Mouse (Mus musculus) adrenal gland, postnatal 36 days (tissue): ENCODE data around the gene Inpp5a. TPM values are rescaled to one million over a fixed set of nuclear protein-coding genes. Genes with fewer than 3 reads are reported as not detected.

Source experiments
- DNase-seq, 2 experiments: peaks; one replicate each; pipeline ENCODE4 v3.0.0; 2021; ENCODE audit warnings: mixed read lengths in 1 of 2
- total RNA-seq, 2 experiments: library from RNA; stranded (reverse); gene quantifications; 2 replicates each; pipeline ENCODE4 v1.2.3; 2021

Gene Inpp5a
- total RNA-seq, 2 experiments from 2014 or later: 84.4 to 85.9 TPM

DNA sequence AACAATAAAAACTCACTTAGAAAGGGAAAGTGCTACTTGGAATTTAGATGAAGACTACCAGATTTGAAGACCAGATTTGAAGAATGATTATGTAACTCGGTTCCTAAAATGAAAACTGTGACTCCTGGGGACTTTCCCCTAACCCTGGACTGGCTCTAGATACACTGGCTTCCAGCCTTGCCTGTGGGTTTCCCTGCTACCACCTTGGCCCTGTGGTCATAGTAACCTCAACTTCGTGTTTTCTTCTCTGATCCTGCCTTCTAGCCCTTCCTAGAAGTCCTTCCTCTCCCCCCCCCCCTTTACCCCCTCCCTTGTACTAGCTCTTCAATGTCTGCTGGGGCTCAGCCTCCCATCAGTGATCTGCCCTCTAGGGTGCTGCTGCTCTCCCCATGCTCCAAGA, 87.8 kb downstream of the Inpp5a start:
- DNase-seq: no peak

- no peak for DNase-seq
Observed at GRCm38 (mm10) chr7:139477748-139478147, 88.8 kb downstream of the Inpp5a start.

- no peak for DNase-seq
Observed at GRCm38 (mm10) chr7:139479077-139479476, 90.2 kb downstream of the Inpp5a start.

DNA sequence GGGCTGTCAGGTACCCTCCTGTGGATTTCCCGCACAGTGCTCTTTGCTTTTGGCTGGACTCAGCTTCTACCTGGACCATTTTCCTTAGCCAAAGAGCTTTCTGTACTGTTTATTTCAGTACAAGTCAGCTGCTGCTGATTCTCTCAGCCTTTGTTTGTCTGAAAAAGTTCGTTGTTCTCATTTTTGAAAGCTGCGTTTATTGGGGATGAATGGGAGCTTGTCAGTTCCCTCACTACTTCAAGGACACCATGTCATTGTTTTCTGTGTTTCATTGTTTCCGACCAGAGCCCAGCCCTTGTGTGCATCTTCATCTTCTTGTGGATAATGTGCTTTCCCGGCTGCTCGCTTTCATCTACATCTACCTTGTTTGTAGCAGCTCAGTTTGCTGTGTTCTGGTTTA, 90.7 kb downstream of the Inpp5a start:
- no peak for DNase-seq

DNA sequence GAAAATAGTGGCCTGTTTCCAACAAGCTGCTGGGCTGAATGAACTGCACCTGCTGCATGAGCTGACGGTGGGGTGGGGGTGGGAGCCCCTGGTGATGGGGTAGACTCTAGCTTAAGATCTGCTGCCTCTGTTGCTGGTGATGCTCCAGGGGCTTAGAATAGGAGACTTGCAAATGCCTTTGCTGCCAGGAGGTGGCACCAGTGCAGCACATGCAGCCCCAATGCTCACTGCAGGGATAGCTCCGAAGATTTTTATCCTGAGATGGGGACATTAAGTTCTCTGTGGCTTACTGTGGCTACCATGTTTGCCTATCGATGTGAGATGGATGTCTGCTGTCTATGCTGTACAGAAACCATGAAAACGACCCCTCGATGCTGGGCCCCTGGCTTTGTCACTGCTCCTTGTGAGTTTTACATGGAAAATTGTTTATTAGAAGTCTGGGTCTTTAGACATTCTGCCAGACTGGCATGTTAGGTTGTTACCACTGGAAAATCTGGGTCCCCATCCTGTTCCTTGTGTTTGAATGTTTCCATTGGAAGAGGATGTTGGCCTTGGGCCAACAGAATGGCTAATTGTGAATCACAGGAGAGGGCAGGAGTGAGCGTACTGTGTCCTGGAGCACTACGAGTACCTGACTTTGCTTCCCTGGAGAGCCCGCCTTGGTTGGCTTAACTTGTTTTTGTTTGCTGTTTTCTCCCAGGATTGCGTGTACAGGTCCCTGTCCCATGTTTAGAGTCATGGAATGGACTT, 95.5 kb downstream of the Inpp5a start:
- DNase-seq: peak; percentile 57 to 64

DNA sequence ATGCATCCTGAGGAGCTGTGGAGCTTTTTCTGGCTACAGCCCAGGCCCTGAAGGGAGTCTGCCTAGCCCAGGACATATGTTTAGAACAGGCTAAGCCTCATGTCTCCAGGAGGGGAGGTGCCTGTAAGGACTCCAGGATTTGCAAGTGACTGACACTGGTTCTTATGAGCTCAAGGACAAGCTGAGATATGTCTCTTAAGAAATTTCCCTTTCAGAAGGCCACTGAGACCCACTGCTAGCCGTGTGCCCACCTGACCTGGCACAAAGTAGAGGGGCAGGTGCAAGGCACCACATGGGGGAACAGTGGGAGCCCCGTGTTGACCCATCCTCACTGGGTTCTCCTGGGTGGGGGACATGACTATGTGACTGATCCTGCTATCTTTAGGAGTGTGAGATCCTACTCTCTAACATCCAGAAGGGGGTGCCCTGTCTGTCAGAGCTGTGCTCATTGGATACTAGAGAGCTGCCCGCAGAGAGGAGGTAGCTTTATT, 100.9 kb downstream of the Inpp5a start:
- DNase-seq: no peak

DNA sequence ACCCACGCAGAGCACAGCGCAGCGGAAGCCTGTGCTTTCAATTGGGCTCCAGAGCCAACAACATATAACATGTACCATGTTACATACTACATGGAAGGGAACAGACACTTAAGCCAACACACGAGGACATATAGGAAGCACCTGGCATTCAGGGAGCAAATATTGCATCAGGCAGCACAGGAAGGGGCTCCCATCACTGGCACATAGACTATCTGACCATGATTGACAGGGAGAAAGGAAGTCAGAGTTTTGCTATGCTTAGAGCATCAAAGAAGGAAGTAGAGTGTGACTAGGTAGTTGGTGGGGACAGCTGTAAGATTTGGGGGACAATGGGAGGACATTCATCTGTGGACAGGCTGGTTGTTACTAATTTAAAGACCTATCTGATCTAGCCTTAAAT, 103.4 kb downstream of the Inpp5a start:
- no peak for DNase-seq

DNA sequence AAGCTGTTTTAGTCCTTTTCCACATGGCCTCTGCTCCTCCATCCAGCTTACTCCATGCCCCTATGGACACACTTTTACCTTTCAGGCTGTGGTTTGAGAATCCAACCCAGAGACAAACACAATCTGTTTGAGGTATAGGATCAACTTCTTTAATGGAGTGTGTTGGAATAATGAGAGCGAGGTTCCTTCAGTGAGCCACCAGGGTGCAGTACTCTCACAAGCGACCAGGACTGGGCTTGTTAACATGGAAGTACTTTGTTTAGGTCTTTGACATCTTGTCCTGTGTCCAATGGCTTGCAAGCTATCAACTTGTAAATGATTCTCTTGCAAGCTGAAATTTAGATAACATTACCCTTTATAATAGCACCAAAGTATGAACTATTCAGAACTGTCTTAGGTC, 104.0 kb downstream of the Inpp5a start:
- DNase-seq: no peak

GRCm38 (mm10) chr7:139495791-139496190, 106.9 kb downstream of the Inpp5a start:
- DNase-seq: no peak

GRCm38 (mm10) chr7:139498038-139498625, 109.2 kb downstream of the Inpp5a start:
- no peak for DNase-seq

GRCm38 (mm10) chr7:139504064-139504463, 115.2 kb downstream of the Inpp5a start:
- no peak for DNase-seq

DNA sequence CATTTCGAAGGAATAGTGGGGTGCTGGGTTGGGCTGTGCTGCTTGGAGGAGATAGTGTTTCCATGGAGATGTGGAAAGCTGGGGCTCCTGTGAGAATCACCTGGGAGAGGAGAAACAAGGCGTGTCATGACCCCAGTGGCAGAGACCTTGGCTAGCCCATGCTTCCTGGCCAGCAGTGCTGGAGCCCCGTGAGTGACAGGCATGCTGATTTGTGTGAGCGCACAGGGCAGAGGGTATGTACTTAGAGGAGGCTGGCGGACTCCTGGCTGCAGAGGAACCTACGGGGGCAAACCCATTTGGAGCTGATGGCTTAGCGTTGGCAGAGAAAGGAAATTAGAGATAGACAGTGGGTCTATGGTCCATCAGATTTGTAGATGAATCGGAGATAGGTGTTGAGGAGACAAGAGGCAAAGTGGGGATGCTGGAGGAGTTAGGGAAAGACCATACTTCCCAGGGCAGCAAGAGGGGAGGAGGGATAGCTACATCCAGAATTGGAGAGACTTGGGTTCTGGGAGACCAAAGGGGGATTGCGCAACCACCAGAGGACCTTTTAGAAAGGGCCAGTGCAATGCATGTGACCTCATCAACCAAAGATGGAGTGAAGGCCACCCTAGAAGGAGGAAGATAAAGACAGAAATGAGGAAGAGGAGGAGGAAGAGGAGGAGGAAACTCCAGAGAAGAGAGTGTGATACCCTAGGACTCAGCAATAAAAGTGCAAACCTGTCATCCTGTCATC, 117.9 kb downstream of the Inpp5a start:
- DNase-seq: no peak

DNA sequence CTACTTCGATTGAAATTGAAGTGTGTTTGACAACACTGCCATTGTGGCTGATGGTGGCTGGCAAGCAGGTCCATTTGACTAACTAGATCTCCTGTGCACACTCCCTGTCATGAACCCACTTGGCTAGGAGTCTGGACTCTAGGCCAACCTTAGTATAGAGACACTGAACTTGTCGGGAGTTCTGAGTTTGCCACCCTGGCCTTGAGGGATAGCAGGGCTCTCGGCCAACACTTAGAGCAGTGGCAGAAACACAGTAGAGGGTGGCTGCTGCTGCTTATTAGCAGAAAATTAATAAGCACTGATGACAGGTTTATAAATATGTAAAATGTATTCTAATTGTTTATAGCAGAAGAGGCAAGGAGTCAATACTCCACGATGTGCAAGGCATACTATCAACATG, 120.0 kb downstream of the Inpp5a start:
- DNase-seq: peak; percentile 42 to 52

DNA sequence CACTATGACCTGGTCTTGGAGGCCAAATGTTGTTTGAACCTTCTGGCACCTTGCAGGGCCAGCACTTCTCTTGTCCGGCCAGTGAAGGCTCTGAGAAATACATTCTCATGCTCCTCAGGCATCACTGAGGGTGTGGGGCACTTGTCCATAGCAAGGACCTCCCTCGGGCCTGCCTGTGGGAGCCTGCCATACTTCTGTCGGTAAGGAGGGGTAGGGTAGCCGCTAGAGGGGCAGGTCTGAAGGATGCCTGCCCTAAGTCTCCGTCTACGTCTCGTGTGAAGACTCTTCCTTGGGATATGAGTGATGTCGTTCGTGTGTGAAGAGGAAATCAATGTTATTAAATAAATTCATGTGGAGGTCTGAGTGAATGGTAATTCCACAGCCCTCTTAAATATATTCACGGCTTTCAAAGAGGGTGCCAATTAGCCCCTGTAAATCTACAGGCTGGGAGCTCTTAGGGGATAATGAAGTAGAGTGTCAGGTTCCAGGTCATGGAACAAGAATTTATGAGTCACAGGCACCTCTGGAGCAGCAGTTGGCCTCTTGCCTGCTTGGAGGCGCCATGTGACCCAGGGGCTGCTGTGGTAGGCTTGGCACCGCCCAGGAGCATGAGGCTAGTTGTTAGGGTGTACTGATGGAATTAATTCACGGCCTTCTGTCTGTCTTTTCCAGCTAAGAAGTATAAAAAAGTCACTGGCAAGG, 127.2 kb downstream of the Inpp5a start:
- DNase-seq: peak; percentile 77

GRCm38 (mm10) chr7:139516661-139517016, 127.7 kb downstream of the Inpp5a start:
- DNase-seq: no peak

DNA sequence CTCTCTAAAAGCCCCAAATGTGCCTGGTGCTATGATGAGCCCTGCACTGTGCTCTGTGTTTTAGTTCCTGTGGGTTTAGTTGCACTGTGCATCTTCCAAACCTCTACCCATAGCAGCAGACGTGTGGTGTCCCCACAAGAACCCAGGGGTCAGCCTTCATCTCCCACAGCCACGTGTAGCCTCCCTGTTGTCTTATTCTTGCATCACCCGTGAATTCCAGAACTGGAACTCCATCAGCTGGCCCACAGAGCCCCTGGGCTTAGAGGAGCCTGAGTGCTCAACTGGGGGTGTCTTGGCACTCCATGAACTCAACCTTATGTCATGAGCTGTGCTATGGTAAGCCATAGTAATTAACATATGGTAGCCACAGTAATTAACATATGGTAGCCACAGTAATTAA, 129.4 kb downstream of the Inpp5a start:
- no peak for DNase-seq

GRCm38 (mm10) chr7:139528309-139529076, 139.6 kb downstream of the Inpp5a start:
- DNase-seq: no peak

DNA sequence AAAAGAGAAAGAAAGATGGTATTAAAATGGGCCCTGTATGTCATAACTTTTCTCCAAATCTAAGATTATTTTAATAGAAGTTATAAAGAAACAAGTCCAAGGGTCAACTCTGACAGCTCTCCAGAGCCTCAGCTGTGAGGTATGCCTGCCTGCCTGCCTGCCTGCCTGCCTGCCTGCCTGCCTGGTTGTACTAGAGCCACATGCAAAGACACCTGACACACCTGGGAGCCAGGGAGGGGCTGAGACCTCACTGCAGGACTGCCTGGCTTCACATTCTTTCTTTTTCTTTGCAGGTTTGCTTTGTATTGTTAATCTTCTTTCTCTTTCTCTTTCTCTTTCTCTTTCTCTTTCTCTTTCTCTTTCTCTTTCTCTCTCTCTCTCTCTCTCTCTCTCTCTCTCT, 140.3 kb downstream of the Inpp5a start:
- DNase-seq: no peak

DNA sequence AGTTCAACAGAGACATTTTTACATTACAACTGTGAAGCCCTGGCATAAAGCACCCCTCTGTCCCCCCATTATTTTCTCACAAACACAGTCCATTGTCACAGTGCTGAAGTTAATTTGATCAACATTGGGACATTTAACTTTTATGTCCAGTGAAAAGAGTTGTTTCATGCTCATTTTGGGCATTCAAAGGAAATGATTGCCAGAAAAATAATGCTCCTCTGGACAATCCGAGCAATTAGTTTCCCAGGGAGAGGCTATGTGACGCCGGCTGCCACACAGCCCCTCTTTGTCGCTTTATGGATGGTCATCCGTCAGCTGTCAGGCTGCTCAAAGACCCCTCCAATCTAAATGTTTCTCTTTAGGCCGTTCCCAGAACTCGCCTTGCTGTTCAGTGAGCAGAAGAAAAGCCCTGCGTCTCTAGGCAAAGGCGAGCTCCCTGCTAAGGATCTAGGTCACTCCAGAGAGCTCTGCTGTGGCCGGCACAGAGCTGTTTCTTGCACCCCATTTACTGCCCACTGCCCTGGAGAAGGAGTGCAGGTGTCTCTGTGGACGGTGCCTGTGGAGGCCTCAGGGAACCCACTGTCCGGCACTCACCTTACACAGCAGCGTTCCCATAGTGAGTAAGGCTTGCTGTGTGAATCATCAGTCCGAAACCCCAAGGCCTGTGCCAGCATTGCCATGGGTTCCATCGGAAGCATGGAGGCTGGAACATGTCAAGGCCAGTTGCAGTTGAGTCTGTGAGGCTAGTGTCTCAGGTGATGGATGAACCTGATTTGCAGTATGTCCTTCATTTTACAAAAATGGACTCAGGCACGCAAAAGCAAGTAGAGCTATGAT, 141.9 kb downstream of the Inpp5a start:
- DNase-seq: peak; percentile 77 to 81

GRCm38 (mm10) chr7:139531428-139531801, 142.5 kb downstream of the Inpp5a start:
- DNase-seq: no peak

DNA sequence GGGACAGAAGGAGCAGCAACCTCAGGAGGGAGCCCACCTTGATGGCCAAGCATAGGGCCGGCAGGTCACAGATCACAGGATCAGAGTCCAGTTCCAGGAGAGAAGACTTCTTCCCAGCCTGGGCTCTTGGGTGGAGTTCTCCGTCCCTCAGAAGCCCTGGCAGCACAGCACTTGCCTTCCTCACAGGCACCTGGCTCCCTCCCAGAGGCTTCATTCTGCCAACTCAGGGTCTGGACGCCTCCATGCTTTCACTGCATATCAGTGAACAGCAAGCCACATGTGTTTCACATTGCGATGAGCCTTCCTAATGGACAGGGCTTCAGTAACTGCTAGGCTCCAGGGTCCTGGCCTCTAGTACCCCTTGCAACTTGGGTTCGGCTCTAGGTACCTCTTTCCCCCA, 147.4 kb downstream of the Inpp5a start:
- DNase-seq: no peak
